Mouse (Mus musculus) layer of hippocampus, adult 8-10 months (tissue): ENCODE data around the gene Samhd1. TPM values are rescaled to one million over a fixed set of nuclear protein-coding genes. Genes with fewer than 3 reads are reported as not detected.

Experiments used
- DNase-seq, 2 experiments: peaks; one replicate each; pipeline ENCODE4 v3.0.0; 2022; ENCODE audit warnings: low spot score in 2 of 2
- total RNA-seq, 4 experiments: library from RNA; stranded (reverse); gene quantifications; 2 replicates each; pipeline ENCODE4 v1.2.4; 2022

The Samhd1 gene
- total RNA-seq, 4 experiments from 2014 or later, result 15.7 to 19.7 (median 18.4) TPM

- no peak for DNase-seq
Measured at GRCm38 (mm10) chr2:157099532-157100318, 35.3 kb downstream of the Samhd1 start.

DNA sequence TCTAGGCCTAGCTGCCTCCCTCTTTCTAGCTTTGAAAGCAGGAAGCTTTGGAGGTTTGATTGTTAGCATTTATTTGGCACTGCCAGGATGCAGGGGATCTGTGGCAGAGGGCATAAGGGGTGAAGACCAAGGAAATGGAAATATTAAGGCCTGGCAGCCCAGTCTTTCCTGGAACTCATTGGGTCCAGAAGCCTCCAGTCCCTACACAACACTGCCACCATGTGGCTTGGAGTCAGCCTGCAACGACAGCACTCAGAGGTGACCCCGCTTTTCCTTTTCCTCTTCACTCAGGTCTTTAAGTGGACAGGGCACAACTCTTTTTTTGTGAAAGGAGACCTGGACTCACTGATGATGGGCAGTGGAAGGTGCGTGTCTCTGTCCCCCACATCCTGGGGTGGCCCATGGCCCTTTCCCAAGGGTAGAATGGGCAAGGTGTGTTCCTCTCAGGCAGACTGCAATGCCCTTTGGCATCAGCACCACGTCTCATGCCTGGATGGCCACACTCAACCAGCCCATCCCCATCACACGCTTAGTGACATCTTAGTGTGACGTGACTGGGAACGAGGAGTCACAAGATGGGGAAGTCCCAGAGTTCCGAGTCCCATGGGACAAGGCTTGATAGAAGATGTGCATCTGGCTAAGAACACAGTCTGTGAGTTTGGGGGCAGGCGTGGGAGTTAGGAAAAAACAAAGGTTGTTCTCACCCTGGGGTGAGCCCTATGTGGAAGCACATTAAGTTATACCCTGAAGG lies 39.9 kb downstream of the Samhd1 start:
- DNase-seq, result peak in 1 of 2 experiments; percentile 70

DNA sequence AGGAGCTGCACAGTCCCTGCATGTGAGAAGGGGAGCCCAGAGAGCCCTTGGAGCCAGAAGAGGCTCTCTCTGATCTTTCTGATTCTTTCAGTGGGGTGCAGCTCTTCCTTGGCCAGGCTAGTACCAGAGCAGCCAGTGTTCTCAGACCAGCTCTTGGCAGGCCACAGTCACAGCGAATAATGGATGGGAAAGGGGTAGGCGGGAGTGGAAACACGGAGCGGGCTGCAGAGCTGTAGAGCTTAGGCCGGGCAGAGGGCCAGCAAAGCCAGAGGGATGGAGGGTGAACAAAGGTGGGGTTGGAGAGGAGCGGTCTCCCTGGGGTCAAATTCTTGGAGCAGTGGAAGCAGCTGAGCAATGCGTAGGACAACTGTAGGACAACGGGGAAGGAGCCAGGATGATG lies 43.0 kb downstream of the Samhd1 start:
- DNase-seq, result peak in 1 of 2 experiments; percentile 42

DNA sequence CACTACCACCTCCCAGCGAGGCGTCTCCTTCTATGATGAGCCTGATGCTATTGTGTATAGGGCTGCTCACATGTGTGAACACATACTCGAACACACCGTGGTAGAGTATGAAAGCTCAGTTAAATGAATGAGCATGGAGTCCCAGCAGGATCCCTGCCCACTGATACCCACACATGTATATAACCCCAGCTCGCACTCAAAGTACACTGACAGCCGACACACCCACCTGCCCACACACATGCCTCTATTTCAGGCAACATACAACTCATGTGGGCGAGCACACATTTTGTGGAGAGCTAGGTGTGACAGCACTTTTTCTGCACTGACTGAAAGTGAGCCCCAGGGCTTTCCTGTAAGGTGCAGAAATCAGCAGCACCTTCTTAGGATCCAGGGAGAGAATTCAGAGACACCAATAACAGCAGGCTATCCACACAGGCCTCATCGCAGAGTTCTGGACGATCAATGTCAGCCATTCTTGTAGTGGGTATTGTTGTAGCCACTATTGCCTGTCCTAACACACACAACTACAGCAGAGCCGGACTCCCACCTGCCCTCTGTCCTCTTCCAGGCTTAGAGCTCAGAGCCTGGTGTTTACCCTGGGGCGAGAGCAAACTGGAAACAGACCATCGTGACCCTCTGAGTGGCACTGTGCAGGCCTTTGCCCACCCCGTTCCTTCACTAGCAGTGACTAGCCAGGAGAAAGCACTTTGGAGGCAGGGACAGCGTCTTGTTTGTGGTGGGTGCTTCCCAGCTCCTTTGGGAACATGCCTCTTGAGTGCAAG lies 47.3 kb downstream of the Samhd1 start:
- peak in 1 of 2 experiments; percentile 25 for DNase-seq

DNA sequence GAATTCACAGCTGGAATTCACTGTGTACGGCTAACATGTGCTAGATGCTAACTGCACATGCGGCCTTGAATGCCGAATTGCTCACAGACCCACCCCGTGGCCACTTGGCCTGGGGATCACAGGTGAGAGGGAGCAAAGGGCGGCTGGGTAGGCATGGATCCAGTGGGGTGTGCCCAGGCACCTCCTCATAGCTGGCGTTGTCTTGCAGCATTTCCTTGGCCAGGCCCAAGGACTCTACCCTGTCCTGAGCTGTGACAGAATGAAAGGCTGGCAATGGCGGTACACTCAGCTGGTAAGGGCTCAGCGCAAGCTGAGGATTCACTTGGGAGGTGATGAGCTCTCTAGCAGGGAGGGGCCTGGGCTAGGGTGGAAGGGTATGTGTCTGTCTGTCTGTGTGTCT lies 48.3 kb downstream of the Samhd1 start, which contains the start of gene Tldc2:
Gene Tldc2, plus strand, starts transcription at position 260 of the 400 bp plus-strand sequence.
- DNase-seq, result no peak

GRCm38 (mm10) chr2:157084831-157085585 lies 50.1 kb downstream of the Samhd1 start:
- no peak for DNase-seq

DNA sequence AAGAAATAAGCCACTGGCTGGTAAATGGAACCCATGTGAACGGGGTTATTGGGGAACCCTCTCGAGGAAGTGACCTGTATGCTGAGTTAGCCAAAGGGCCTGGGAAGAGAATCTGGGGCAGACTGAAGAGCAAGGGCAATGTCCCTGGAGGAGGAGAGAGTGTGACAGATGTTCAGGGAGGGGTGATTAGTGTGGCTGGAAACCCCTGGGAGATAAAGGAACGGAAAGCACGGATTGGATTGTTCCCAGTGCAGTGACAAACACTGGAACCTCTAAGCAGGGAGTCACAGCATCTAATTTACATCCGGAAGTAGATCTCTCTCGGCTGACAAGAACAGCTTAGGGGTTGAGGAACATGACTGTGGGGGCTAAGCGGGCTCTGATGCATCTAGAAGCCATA lies 53.1 kb downstream of the Samhd1 start:
- no peak for DNase-seq

GRCm38 (mm10) chr2:157081331-157081730 lies 53.7 kb downstream of the Samhd1 start:
- DNase-seq, result no peak

DNA sequence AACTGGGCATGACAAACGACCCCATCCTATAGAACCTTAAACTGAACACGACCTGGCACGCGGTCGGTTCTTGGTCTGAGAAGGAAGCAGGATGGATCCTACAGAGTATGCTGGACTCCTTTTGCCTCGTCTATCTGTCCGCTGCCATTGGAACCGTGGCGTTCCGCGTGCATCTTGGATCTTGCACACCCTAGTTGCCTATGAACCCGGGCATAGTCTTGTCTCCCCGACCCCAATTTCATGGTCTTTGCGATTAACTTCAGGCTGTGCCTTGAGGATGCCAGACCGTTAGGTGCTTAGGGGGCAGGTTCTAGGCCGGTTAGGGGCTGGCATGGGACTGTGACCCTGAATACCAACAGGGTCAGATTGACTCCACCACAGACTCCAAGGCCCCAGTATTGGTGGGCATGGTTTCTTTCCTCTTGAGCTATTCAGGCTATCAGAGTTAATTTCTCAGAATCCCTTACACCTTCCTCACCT lies 55.3 kb downstream of the Samhd1 start:
- no peak for DNase-seq

- DNase-seq, result peak; percentile 62 to 76
Measured at GRCm38 (mm10) chr2:157078793-157079700, 56.0 kb downstream of the Samhd1 start, which contains the start of gene Soga1. Gene Soga1 (minus strand): TSS chr2:157079254.

DNA sequence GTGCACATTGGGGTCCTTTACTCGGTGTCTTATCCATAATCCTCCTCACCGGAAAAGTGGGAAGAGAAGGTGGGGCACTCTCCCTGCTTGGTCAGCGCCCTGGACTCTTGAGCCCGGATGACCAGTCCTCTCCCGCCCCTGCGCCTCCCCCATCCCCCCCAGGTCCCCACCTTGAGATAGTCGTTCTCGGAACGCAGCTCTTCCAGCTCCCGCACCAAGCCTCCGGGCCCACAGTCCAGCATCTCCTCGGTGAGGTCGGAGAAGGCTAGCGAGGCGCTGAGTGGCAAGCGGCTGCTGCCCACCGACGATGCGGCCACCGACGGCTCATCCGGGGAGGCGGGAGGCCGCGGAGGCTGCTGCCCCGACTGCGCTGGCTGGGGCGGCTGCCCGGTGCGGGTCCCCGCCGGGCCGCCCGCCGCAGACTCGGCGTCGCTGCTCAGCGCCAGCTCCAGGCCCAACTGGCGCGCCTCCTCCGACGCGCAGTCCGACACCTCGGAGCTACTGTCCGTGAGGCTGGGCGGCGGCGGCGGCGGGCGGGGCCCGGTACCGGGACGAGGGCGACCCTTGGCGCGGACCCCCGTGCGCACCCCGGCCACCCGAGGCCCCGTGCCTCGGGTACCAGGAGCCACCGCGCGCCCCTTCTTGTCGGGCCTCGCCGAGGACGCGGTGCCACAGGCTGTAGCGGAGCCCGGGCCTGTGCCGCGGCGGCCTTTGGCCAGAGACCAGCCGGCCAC lies 56.8 kb downstream of the Samhd1 start:
- no peak for DNase-seq

DNA sequence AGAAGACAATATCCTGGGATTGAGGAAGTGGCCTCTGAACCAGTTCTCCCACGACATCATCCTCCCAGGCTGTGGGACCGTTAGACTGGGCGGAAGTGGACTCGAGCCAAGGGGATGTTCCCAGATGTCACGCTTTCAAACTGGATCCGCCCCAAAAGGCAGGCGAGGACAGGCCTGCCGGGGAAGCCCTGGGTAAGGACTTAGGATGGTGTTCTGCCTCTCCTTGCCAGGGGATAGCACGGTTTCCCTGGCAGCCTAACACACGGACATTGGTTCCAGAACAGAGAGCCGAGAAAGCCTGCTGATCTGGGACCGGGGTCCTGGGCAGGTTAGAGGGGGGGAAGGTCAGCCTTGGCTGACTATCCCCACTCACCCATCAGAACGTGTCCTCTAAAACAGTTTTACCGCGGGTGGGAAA lies 57.4 kb downstream of the Samhd1 start:
- DNase-seq, result peak; percentile 65 to 73

GRCm38 (mm10) chr2:157077160-157077559 lies 57.9 kb downstream of the Samhd1 start:
- DNase-seq, result no peak

- DNase-seq, result no peak
Measured at GRCm38 (mm10) chr2:157076585-157076984, 58.5 kb downstream of the Samhd1 start.

- DNase-seq, result peak in 1 of 2 experiments; percentile 14
Measured at GRCm38 (mm10) chr2:157075685-157076084, 59.4 kb downstream of the Samhd1 start.

DNA sequence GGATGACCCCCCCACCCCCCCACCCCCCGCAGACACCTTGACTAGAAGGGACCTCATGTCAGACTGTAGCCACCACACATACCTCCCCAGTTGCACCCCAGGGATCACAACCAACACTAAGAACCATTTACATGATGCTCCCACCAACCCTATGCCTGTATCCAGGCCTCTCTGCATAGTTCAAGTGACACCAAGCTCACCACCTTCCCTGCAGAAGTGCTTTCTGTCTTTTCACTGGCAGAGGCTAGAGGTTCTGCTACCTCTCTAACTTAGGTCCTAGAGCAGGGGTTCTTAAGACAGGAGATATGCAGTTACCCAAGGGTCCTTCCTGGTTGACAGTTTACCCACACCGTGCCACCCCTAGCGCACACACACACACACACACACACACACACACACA lies 59.8 kb downstream of the Samhd1 start:
- no peak for DNase-seq

DNA sequence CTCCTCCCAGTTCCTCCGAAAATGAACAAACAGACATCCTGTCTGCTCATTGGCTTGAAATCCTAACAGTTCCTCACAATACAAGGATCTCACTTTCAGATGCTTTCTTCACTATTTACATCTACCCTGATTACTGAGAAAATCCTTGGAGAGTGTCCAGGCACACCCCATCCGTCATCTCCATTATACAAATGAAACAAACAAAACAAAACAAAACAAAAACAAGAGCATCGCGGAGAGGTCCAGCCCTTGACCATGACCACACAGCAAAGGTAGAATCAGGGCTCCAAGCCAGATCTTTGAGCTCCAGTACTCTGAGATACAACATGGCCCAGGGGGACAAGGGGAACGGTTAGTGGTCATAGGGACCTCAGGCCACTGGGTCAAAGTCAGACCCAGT lies 60.3 kb downstream of the Samhd1 start:
- DNase-seq, result peak in 1 of 2 experiments; percentile 8

DNA sequence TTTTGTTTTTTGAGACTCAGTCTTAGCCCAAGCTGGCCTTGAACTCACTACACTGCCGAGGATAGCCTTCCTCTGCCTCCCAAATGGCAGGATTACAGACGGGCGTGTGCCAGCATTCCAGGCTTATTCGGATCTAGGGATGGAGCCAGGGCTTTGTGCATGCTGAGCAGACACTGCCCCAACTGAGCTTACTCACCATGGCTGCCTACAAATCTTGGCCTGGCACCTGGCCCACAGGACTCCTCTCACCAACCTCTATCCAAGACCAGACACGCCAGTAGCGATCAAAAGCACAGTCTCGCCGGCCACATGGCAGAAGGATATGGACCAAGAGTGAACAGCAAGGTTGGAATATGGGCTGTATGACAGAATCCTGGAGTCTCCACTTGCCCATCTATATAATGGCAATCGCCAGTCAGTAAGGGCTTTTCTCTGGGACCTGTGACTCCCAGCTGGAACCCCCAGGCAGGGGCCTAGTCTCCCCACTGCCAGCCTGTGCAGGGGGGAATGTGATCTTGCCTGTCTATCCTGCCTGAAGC lies 60.8 kb downstream of the Samhd1 start:
- peak in 1 of 2 experiments; percentile 44 for DNase-seq
